Mouse (Mus musculus): ENCODE results near the gene Cldn20. TPM values are rescaled to one million over a fixed set of nuclear protein-coding genes. Genes with fewer than 3 reads are reported as not detected.

Gene Cldn20
- polyA plus RNA-seq, 1 experiment from 2014 or later = 0.38 TPM

GRCm38 (mm10) chr17:3495576-3495975 is 36.8 kb upstream of the Cldn20 start:
- Histone ChIP-seq H3K9ac (ENCODE audit: low read depth, low read length) (no peak overlapping the region), H3K4me1 (ENCODE audit: control insufficient read depth, insufficient read depth, low read length) (no peaks in the 10 kb centered on the region), H3K36me3 (ENCODE audit: control insufficient read depth, insufficient read depth, low read length) (0 out of 2 replicates have a peak, but pooled peaks cover under 1% of the 10 kb centered on the region), H3K27ac (replicated peaks; ENCODE audit: low read depth, low read length) (no peak overlapping the region), H3K4me2 (ENCODE audit: low read depth, low read length) (no peak overlapping the region), H3K4me3 (ENCODE audit: low read depth, low read length) (no peak overlapping the region), H3K9me3 (ENCODE audit: control insufficient read depth, low read length) (no peaks in the 10 kb centered on the region), H3K27me3 (replicated peaks; ENCODE audit: control insufficient read depth, insufficient read depth, low read length) (no peaks in the 10 kb centered on the region)
- no peak for ATAC-seq (ENCODE audit: low read depth)
- WGBS = 40% methylated on average over 2 of the region's 2 CpGs
- no peak for DNase-seq (ENCODE audit: low spot score)

DNA sequence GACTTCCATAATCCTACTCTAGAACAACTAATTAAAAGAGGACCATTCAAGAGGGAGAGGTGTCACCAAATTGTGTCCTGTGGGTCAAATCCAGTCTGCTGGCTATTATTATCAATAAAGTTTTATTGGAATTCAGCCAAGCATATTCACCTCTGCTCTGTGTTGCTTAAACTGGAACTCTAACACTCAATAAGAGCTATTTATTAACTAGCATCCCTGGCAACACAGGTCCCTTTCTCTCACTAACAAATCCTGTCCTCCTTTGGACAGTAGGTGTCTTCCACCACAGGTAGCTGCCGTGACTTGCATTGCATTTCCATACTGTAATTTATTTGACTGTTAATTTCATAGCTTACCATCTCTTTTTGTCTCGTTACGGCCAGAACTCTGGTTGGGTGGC is 36.3 kb upstream of the Cldn20 start:
- WGBS = 84% methylated on average over 3 of the region's 3 CpGs
- no peaks in the 10 kb centered on the region for H3K36me3 ChIP-seq (ENCODE audit: control insufficient read depth, insufficient read depth, low read length)
- no peak overlapping the region for H3K9ac ChIP-seq (ENCODE audit: low read depth, low read length)
- ATAC-seq (ENCODE audit: low read depth) (no peak), DNase-seq (ENCODE audit: low spot score) (no peak)
- H3K9me3 ChIP-seq (ENCODE audit: control insufficient read depth, low read length) = no peaks in the 10 kb centered on the region
- no peak overlapping the region for H3K4me3 ChIP-seq (ENCODE audit: low read depth, low read length)
- H3K27ac ChIP-seq (replicated peaks; ENCODE audit: low read depth, low read length) = no peak overlapping the region
- no peak overlapping the region for H3K4me2 ChIP-seq (ENCODE audit: low read depth, low read length)
- no peaks in the 10 kb centered on the region for H3K4me1 ChIP-seq (ENCODE audit: control insufficient read depth, insufficient read depth, low read length)
- no peaks in the 10 kb centered on the region for H3K27me3 ChIP-seq (replicated peaks; ENCODE audit: control insufficient read depth, insufficient read depth, low read length)

DNA sequence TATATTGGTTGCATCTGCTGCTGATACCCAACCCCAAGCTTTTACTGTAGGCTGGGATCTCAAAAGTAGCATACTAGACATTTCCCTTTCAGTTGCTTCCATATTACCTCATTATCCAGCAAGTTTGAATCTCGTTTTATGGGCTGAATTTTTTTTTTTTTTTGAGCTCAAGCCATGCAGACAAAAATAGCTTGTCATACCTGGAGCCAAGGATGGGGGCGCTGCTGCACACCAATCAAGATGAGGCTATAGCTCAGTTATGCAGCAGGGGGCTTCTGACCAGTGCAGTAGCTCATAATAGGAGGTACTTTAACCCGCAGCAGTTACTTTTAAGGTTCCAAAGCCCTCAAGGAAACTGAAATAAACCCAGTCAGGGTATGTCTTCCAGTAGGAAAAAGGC is 34.3 kb upstream of the Cldn20 start:
- no peak for ATAC-seq (ENCODE audit: low read depth)
- 32% methylated on average over 3 of the region's 3 CpGs for WGBS
- H3K9ac ChIP-seq (ENCODE audit: low read depth, low read length) = no peak overlapping the region

DNA sequence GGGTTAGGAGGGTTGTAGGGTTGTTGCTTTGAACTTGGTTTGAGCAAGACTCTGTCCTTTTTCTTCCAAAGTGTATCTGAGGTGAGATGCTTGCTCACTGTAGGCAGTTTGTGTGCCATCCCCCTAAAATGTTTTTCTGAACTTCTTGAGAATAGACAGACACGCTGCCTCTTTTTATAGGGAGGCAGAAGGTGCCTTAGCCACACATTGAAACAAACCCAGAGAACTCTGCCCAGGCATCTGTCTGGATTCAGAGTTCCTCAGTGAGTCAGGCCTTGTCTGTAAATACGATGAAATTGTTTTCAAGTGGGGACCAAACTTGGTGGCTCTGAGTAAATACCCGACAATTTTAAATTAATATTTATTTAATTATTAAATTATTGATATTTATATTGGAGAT is 33.8 kb upstream of the Cldn20 start:
- no peaks in the 10 kb centered on the region for H3K9me3 ChIP-seq (ENCODE audit: control insufficient read depth, low read length)
- H3K27me3 ChIP-seq (replicated peaks; ENCODE audit: control insufficient read depth, insufficient read depth, low read length) = no peaks in the 10 kb centered on the region
- ATAC-seq (ENCODE audit: low read depth) (no peak), DNase-seq (ENCODE audit: low spot score) (no peak)
- no peak overlapping the region for H3K9ac ChIP-seq (ENCODE audit: low read depth, low read length)
- H3K4me3 ChIP-seq (ENCODE audit: low read depth, low read length) = no peak overlapping the region
- H3K4me1 ChIP-seq (ENCODE audit: control insufficient read depth, insufficient read depth, low read length) = no peaks in the 10 kb centered on the region
- H3K36me3 ChIP-seq (ENCODE audit: control insufficient read depth, insufficient read depth, low read length) = peaks cover 10% of the 10 kb centered on the region
- H3K27ac ChIP-seq (replicated peaks; ENCODE audit: low read depth, low read length) = no peak overlapping the region
- 92% methylated on average over 3 of the region's 3 CpGs for WGBS
- no peak overlapping the region for H3K4me2 ChIP-seq (ENCODE audit: low read depth, low read length)

More for the DNA sequence above, 34.3 kb upstream of the Cldn20 start:
- H3K27me3 ChIP-seq (replicated peaks; ENCODE audit: control insufficient read depth, insufficient read depth, low read length) = no peaks in the 10 kb centered on the region
- no peaks in the 10 kb centered on the region for H3K4me1 ChIP-seq (ENCODE audit: control insufficient read depth, insufficient read depth, low read length)
- no peak overlapping the region for H3K27ac ChIP-seq (replicated peaks; ENCODE audit: low read depth, low read length)
- no peak overlapping the region for H3K4me2 ChIP-seq (ENCODE audit: low read depth, low read length)
- peaks cover 5% of the 10 kb centered on the region for H3K36me3 ChIP-seq (ENCODE audit: control insufficient read depth, insufficient read depth, low read length)
- H3K4me3 ChIP-seq (ENCODE audit: low read depth, low read length) = no peak overlapping the region
- no peaks in the 10 kb centered on the region for H3K9me3 ChIP-seq (ENCODE audit: control insufficient read depth, low read length)
- DNase-seq (ENCODE audit: low spot score) = no peak

GRCm38 (mm10) chr17:3499468-3499867 is 32.9 kb upstream of the Cldn20 start:
- no peaks in the 10 kb centered on the region for H3K27me3 ChIP-seq (replicated peaks; ENCODE audit: control insufficient read depth, insufficient read depth, low read length)
- no peak overlapping the region for H3K4me3 ChIP-seq (ENCODE audit: low read depth, low read length)
- no peak for ATAC-seq (ENCODE audit: low read depth)
- H3K4me1 ChIP-seq (ENCODE audit: control insufficient read depth, insufficient read depth, low read length) = no peaks in the 10 kb centered on the region
- WGBS = 89% methylated on average over 8 of the region's 8 CpGs
- peaks cover 17% of the 10 kb centered on the region for H3K36me3 ChIP-seq (ENCODE audit: control insufficient read depth, insufficient read depth, low read length)
- no peaks in the 10 kb centered on the region for H3K9me3 ChIP-seq (ENCODE audit: control insufficient read depth, low read length)
- no peak overlapping the region for H3K9ac ChIP-seq (ENCODE audit: low read depth, low read length)
- no peak for DNase-seq (ENCODE audit: low spot score)
- H3K4me2 ChIP-seq (ENCODE audit: low read depth, low read length) = no peak overlapping the region
- H3K27ac ChIP-seq (replicated peaks; ENCODE audit: low read depth, low read length) = no peak overlapping the region

DNA sequence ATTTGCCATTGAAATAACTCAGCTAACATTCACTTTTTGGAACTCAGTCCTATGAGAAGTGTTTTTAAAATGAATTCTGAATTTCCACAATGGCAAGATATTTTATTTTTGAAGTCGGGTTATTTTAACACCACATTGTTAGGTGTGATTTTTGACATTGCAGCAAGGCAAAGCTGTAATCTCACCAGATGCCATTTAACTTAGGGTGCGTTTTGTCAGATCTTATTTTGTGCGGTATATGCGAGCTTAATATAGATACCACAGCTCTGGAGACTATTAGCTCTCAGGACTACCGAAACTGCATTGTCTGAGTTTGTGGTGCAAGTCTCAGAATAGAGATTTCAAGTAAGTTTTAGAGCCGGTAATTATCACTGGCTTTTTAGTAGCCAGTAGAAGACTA is 32.3 kb upstream of the Cldn20 start:
- WGBS = 95% methylated on average over 6 of the region's 6 CpGs
- ATAC-seq (ENCODE audit: low read depth) = no peak
- H3K4me3 ChIP-seq (ENCODE audit: low read depth, low read length) = no peak overlapping the region
- H3K9ac ChIP-seq (ENCODE audit: low read depth, low read length) = no peak overlapping the region
- H3K4me1 ChIP-seq (ENCODE audit: control insufficient read depth, insufficient read depth, low read length) = no peaks in the 10 kb centered on the region
- DNase-seq (ENCODE audit: low spot score) = no peak
- H3K36me3 ChIP-seq (ENCODE audit: control insufficient read depth, insufficient read depth, low read length) = peaks cover 20% of the 10 kb centered on the region
- H3K9me3 ChIP-seq (ENCODE audit: control insufficient read depth, low read length) = no peaks in the 10 kb centered on the region
- H3K4me2 ChIP-seq (ENCODE audit: low read depth, low read length) = no peak overlapping the region
- H3K27me3 ChIP-seq (replicated peaks; ENCODE audit: control insufficient read depth, insufficient read depth, low read length) = no peaks in the 10 kb centered on the region
- H3K27ac ChIP-seq (replicated peaks; ENCODE audit: low read depth, low read length) = no peak overlapping the region

GRCm38 (mm10) chr17:3500936-3501335 is 31.4 kb upstream of the Cldn20 start:
- Histone ChIP-seq H3K4me1 (ENCODE audit: control insufficient read depth, insufficient read depth, low read length) (no peaks in the 10 kb centered on the region), H3K27ac (replicated peaks; ENCODE audit: low read depth, low read length) (no peak overlapping the region), H3K4me2 (ENCODE audit: low read depth, low read length) (no peak overlapping the region), H3K27me3 (replicated peaks; ENCODE audit: control insufficient read depth, insufficient read depth, low read length) (no peaks in the 10 kb centered on the region), H3K9ac (ENCODE audit: low read depth, low read length) (no peak overlapping the region), H3K9me3 (ENCODE audit: control insufficient read depth, low read length) (no peaks in the 10 kb centered on the region), H3K4me3 (ENCODE audit: low read depth, low read length) (no peak overlapping the region), H3K36me3 (ENCODE audit: control insufficient read depth, insufficient read depth, low read length) (peaks cover 24% of the 10 kb centered on the region)
- 84% methylated on average over 4 of the region's 4 CpGs for WGBS
- no peak for DNase-seq (ENCODE audit: low spot score)
- ATAC-seq (ENCODE audit: low read depth) = no peak

DNA sequence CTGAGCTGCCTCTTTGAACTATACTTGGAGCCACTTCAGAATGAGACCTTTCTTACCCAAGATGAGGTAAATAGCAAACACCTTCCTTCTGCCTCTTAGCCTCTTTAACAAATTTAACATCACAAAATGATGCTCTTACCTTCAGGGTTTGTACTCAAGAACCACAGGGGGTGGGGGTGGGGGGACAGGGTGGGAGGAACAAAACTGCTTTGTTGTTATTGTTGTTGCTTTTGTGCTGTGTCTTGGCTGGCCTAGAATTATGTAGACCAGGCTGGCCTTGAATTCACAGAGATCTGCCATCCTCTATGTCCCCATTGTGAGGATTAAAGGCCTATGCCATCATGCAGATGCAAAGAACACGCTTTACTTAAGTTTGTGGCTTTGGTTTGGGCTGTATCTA is 26.6 kb upstream of the Cldn20 start:
- Histone ChIP-seq H3K9me3 (ENCODE audit: control insufficient read depth, low read length) (no peaks in the 10 kb centered on the region), H3K36me3 (ENCODE audit: control insufficient read depth, insufficient read depth, low read length) (peaks cover 49% of the 10 kb centered on the region)
- WGBS = 75% methylated on average over 1 of the region's 1 CpGs

GRCm38 (mm10) chr17:3506508-3506907 is 25.8 kb upstream of the Cldn20 start:
- peaks cover 53% of the 10 kb centered on the region for H3K36me3 ChIP-seq (ENCODE audit: control insufficient read depth, insufficient read depth, low read length)
- 88% methylated on average over 8 of the region's 8 CpGs for WGBS
- DNase-seq (ENCODE audit: low spot score) = no peak

More for the DNA sequence above, 26.6 kb upstream of the Cldn20 start:
- Histone ChIP-seq H3K27ac (replicated peaks; ENCODE audit: low read depth, low read length) (no peak overlapping the region), H3K27me3 (replicated peaks; ENCODE audit: control insufficient read depth, insufficient read depth, low read length) (no peaks in the 10 kb centered on the region), H3K4me1 (ENCODE audit: control insufficient read depth, insufficient read depth, low read length) (no peaks in the 10 kb centered on the region), H3K9ac (ENCODE audit: low read depth, low read length) (no peak overlapping the region), H3K4me3 (ENCODE audit: low read depth, low read length) (no peak overlapping the region), H3K4me2 (ENCODE audit: low read depth, low read length) (no peak overlapping the region)
- DNase-seq (ENCODE audit: low spot score) (no peak), ATAC-seq (ENCODE audit: low read depth) (no peak)

More at GRCm38 (mm10) chr17:3506508-3506907, 25.8 kb upstream of the Cldn20 start:
- no peak overlapping the region for H3K9ac ChIP-seq (ENCODE audit: low read depth, low read length)
- H3K27me3 ChIP-seq (replicated peaks; ENCODE audit: control insufficient read depth, insufficient read depth, low read length) = no peaks in the 10 kb centered on the region
- no peaks in the 10 kb centered on the region for H3K4me1 ChIP-seq (ENCODE audit: control insufficient read depth, insufficient read depth, low read length)
- H3K4me3 ChIP-seq (ENCODE audit: low read depth, low read length) = no peak overlapping the region
- no peaks in the 10 kb centered on the region for H3K9me3 ChIP-seq (ENCODE audit: control insufficient read depth, low read length)
- ATAC-seq (ENCODE audit: low read depth) = no peak
- H3K27ac ChIP-seq (replicated peaks; ENCODE audit: low read depth, low read length) = no peak overlapping the region
- no peak overlapping the region for H3K4me2 ChIP-seq (ENCODE audit: low read depth, low read length)

All from embryonic facial prominence, embryonic 14.5 days (tissue).